Mouse (Mus musculus) embryonic fibroblast, embryonic 13.5 days (primary cell): ENCODE measurements at regions not wholly inside any gene's neighbourhood (a gene's known extent, or its start where the extent isn't known, plus 50 kb on each side); places are given as distances from the start of the nearest gene placed in this dataset.

Experiments used
- CTCF ChIP-seq: IDR thresholded peaks from 2 replicates; pipeline ENCODE4 v1.5.1; 2011; ENCODE audit warnings: mild to moderate bottlenecking, control low read depth, low read length, moderate library complexity, borderline replicate concordance; ENCODE audit not compliant: insufficient read depth
- POLR2A ChIP-seq: IDR thresholded peaks from 2 replicates; pipeline ENCODE4 v1.6.1; 2011; ENCODE audit warnings: low read depth, mild to moderate bottlenecking, control low read depth, low read length, moderate library complexity

- no peak for TF ChIP-seq CTCF
- no peak for TF ChIP-seq POLR2A
Observed at GRCm38 (mm10) chr8:44252393-44252792, 542.5 kb upstream of the Adam34 start.
